Mouse (Mus musculus) thymus, postnatal 0 days (tissue): ENCODE data around the gene Usp19. TPM values are rescaled to one million over a fixed set of nuclear protein-coding genes. Genes with fewer than 3 reads are reported as not detected.

Experiments used
- DNase-seq: peaks from one replicate; pipeline ENCODE4 v3.0.0-alpha.2; 2015; ENCODE audit warnings: low spot score
- polyA plus RNA-seq: library from polyadenylated mRNA; unstranded; fragments of >200 nt; fragmentation: Nextera tagmentation; extraction: Ambion mirVana; gene quantifications from 2 replicates; pipeline ENCODE4 v1.2.1, GENCODE M21; 2015

Gene Usp19
- polyA plus RNA-seq, 1 experiment from 2014 or later, result 57.7 TPM

DNA sequence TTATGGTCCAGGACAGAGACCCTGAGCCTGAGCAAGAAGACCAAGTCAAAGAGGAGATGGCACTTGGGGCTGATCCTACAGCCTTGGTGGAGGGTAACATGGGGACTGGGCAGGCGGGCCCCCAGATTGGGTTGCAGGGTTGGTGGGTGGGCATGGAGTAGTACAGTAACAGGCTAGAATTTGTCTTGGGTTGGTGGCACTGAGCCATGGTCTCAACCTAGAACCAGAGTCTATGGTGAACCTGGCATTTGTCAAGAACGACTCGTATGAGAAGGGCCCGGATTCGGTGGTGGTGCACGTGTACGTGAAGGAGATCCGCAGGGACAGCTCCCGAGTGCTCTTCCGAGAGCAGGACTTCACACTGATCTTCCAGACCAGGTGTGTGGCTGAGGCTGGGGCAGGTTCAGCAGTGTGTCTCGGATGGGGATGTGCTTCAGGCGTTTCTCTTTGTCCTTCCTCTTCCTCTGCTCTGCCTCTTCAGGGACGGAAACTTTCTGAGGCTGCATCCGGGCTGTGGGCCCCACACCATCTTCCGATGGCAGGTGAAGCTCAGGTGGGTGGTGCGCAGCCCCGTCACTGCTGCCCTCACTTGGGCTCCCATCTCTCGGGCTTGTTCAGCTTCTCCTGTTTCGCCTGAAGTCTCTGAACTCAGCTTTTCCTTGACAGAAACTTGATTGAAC, 3.9 kb downstream of the Usp19 start:
- DNase-seq, result no peak

- no peak for DNase-seq
Measured at GRCm38 (mm10) chr9:108494905-108495304, 4.5 kb downstream of the Usp19 start.

DNA sequence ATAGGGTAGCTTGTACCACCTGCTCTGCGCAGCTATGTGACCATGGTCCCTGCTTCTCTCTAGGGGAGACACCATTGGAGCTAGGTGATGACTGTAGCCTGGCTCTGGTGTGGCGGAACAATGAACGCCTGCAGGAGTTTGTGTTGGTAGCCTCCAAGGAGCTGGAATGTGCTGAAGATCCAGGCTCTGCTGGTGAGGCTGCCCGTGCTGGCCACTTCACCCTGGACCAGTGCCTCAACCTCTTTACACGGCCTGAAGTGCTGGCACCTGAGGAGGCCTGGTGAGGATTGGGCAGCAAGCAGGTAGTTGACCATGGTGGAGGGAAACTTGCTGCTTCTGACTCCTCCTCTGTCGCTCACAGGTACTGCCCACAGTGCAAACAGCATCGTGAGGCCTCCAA, 8.8 kb downstream of the Usp19 start:
- no peak for DNase-seq

DNA sequence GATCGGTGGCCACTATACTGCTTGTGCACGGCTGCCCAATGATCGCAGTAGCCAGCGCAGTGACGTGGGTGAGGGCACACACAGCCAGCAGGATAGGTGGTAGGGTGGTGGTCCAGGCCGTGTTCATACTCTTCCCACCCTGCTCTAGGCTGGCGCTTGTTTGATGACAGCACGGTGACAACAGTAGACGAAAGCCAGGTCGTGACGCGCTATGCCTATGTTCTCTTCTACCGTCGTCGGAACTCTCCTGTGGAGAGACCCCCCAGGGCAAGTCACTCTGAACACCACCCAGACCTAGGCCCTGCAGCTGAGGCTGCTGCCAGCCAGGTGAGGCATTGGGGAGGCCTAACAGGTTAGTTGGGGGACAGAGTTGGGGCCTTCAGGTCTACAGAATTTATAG, 9.5 kb downstream of the Usp19 start:
- no peak for DNase-seq

- DNase-seq, result no peak
Measured at GRCm38 (mm10) chr9:108506901-108507300, 16.5 kb downstream of the Usp19 start.

- peak; percentile 96 for DNase-seq
Measured at GRCm38 (mm10) chr9:108507619-108508434, 17.4 kb downstream of the Usp19 start, which contains the start of gene Qars. Qars (plus strand) TSS chr9:108507706.

DNA sequence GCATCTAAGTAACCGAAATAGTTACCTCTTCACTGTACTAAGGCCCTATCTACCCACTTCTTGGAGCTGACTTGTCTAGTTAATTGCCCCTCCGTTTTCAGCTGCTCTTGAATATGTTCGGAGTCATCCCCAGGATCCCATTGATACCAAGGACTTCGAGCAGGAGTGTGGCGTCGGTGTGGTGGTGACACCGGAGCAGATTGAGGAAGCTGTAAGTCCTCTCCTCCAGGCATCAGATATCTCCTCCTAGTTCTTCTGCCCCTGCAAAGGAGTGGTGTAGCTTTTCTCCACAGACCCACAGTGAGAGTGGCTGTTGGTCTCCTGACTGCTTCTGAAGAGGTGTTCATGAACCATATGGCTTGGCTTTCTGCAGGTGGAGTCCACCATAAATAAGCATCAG, 18.4 kb downstream of the Usp19 start:
- no peak for DNase-seq

- DNase-seq, result peak; percentile 99
Measured at GRCm38 (mm10) chr9:108516380-108517251, 26.2 kb downstream of the Usp19 start, which contains the start of gene Qrich1. Qrich1 (plus strand) TSS chr9:108516806.

DNA sequence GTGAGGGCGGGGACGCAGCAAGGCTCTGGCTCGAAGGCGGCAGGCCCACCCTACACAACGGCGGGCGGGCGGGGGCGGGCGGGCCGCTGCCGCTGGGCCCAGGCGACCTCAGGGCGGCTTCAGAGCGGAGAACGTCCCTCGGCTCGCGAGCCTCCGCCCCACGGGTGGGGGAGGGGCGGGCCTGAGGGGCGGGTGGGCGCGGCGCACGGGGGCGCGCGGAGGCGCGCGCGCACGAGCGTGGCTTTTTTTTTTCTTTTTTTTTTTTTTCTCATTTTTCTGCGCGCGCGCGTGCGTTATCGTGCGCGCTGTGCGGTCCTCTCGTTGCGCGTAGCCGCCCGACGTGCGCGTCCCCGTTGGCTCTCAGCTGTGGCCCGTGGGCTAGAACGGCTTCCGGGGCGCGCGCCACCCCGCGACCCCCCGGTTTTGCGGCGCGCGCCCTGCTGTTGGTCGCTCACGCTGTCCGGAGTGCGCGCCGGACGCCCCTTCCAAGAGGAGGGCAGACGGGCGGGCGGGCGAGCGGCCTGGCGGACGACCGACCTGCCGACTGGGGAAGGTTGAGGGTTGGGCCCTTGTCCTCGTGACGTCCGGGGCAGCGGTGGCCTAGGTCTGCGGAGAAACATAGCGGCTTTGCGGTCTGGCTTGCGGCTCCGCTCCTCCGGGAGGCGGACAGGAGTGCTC, 27.0 kb downstream of the Usp19 start:
- DNase-seq, result peak; percentile 91

DNA sequence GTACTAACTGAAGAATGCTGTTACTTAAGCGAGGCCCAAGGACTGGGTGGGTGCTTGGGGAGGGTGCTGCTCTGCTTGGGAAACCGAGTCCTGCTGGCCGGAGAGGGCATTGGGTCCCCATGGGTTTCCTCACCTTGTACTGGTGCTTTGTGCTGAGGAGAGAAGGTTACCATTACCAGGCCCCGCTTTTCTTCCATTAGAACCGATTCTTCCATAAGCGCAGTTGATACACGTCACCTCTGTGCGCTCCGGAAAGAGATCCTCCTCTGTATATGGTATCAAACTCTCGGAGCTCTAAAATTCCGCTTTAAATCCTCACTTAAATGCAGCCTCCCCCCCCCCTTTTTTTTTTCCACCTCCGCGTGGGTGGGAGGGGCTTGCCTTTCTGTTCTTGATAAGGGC, 27.5 kb downstream of the Usp19 start:
- peak; percentile 73 for DNase-seq

DNA sequence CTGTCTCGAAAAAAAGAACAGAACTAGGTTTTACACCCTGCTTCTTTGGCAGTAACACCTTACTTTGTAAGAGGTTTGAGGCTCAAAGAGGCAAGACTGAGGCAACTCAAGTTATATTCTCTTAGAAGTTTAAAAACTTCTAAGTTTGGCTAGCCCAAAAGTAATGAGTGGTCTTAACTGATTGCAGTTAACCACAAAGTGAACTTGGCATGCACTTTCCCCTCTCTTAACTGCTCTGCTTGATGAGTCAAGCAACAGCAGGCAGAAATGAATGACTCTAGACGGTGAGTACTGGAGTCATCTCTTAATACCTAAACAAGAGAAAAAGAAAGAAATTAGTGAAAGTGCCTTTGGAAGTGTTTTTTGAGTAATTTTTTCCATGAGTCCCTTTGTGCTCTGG, 31.2 kb downstream of the Usp19 start:
- no peak for DNase-seq

- DNase-seq, result no peak
Measured at GRCm38 (mm10) chr9:108523341-108523740, 32.9 kb downstream of the Usp19 start.

- DNase-seq, result no peak
Measured at GRCm38 (mm10) chr9:108525400-108525799, 35.0 kb downstream of the Usp19 start.

DNA sequence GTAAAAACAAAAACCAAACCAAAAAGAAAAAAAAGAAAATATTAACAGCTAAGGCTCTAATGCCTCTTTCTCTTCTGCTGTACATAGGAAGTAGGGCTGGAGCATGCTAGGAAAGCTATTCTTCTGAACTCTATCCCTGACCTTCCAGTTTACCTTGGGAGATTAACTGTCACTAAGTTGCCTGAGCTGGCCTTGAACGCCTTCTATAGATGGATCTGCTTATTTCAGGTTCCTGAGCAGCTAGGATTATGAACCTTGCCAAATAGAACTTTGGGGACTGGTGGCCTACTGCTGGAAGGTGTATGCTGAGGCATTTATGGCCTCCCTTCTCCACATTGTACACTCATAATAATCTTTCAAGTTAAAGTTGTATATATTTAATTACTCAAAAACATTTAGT, 40.6 kb downstream of the Usp19 start:
- DNase-seq, result no peak

DNA sequence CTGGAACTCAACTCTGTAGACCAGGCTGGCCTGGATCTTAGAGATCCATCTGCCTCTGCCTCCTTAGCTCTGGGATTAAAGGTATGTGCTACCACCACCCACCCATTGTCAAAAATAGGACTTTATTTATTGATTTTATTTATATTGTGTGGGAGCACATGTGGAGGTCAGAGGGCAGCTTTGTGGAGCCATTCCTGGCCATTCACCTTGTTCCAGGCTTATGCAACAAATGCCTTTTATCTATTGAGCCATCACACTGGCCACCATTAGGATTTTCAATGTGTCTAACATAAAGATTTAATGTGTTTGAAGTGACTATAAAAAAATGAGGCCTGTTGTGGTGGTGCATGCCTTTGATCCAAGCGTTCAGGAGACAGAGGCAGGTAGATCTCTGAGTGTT, 41.1 kb downstream of the Usp19 start:
- no peak for DNase-seq

- peak; percentile 54 for DNase-seq
Measured at GRCm38 (mm10) chr9:108540846-108541245, 50.4 kb downstream of the Usp19 start.

DNA sequence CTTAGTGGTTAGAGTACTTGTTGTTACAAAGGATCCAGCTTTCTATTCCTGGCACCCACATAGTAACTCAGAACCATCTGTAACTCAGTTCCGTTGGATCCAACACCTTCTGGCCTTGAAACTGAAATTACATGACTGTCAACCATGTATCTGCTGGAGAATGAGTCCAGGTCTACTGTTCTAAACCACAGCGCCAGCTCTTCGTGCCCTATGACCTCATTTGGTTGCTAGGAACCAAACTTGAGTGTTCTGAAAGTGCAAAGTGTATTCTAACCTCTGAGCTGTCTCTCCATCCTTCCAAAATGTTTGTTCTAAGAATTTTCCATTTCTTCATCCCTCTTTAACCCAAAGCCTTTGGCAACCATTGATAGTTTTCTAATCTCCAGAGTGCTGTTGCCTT, 55.6 kb downstream of the Usp19 start:
- no peak for DNase-seq

DNA sequence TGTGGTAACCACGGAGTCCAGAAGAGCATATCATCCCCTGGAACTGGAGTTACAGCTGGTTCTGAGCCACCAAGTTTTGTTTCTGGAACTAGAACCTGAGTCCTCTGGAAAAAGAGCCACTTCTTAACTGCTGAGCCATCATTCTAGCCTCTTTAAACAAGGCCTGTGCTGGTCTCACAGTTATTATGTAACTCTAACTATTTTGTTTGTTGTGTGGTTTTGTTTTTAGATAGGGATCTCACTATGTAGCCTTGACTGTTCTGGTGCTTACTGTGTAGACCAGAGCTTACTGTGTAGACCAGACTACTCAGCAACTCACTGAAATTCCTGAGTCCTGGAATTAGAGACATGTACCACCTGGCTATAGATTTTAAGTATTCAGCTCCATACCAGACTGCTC, 56.5 kb downstream of the Usp19 start:
- DNase-seq, result no peak
